Mouse (Mus musculus) hematopoietic stem cell, adult 5-6 weeks (primary cell): ENCODE results near the gene Sec22b. TPM values are rescaled to one million over a fixed set of nuclear protein-coding genes. Genes with fewer than 3 reads are reported as not detected.

Experiments
- ATAC-seq, 2 experiments: fragments of 125-278 bp in 1 of 2; replicated peaks in 1 of 2; 2 replicates each; pipeline ENCODE4 v1.8.0; 2016 to 2017; ENCODE audit warnings: inconsistent platforms in 2 of 2, mild to moderate bottlenecking in 2 of 2, moderate number of reproducible peaks in 2 of 2, low read depth in 1 of 2, moderate TSS enrichment in 1 of 2; ENCODE audit not compliant: low FRiP score in 2 of 2, poor library complexity in 2 of 2, severe bottlenecking in 2 of 2, insufficient read depth in 1 of 2, low TSS enrichment in 1 of 2
- total RNA-seq: library from RNA; stranded (forward); fragments of 172-1452, 232-1000 nt; gene quantifications from 2 replicates; pipeline ENCODE4 v1.2.3, GENCODE M21; 2017

The Sec22b gene
- total RNA-seq: 44.5 and 57.4 TPM in 2 replicates

GRCm38 (mm10) chr3:97900516-97901490 lies at the start of gene Sec22b:
Gene Sec22b (plus strand): TSS chr3:97901190.
- ATAC-seq: peak; percentile 95 to 99

- ATAC-seq: no peak
Measured at GRCm38 (mm10) chr3:97851803-97852202, 49.2 kb upstream of the Sec22b start.

GRCm38 (mm10) chr3:97854575-97855384 lies 46.2 kb upstream of the Sec22b start:
- ATAC-seq: no peak

GRCm38 (mm10) chr3:97859400-97859799 lies 41.6 kb upstream of the Sec22b start:
- no peak for ATAC-seq

GRCm38 (mm10) chr3:97860820-97861451 lies 40.1 kb upstream of the Sec22b start:
- ATAC-seq: no peak

- ATAC-seq: no peak
Measured at GRCm38 (mm10) chr3:97866696-97867095, 34.3 kb upstream of the Sec22b start.

GRCm38 (mm10) chr3:97867221-97868023 lies 33.6 kb upstream of the Sec22b start:
- ATAC-seq: peak; percentile 25 to 39; a peak in 3 of 4 replicates

- peak; percentile 82 to 96 for ATAC-seq
Measured at GRCm38 (mm10) chr3:97868024-97868689, 32.8 kb upstream of the Sec22b start.

- ATAC-seq: no peak
Measured at GRCm38 (mm10) chr3:97868733-97869132, 32.3 kb upstream of the Sec22b start.

- no peak for ATAC-seq
Measured at GRCm38 (mm10) chr3:97869730-97870129, 31.3 kb upstream of the Sec22b start.

GRCm38 (mm10) chr3:97874777-97875176 lies 26.2 kb upstream of the Sec22b start:
- no peak for ATAC-seq

GRCm38 (mm10) chr3:97876259-97876658 lies 24.7 kb upstream of the Sec22b start:
- no peak for ATAC-seq

- peak in 1 of 2 experiments; percentile 68; a peak in 2 of 4 replicates for ATAC-seq
Measured at GRCm38 (mm10) chr3:97879222-97879621, 21.8 kb upstream of the Sec22b start.

GRCm38 (mm10) chr3:97881576-97881975 lies 19.4 kb upstream of the Sec22b start:
- no peak for ATAC-seq

- no peak for ATAC-seq
Measured at GRCm38 (mm10) chr3:97887785-97888167, 13.2 kb upstream of the Sec22b start.

- ATAC-seq: peak; percentile 42; a peak in 2 of 4 replicates
Measured at GRCm38 (mm10) chr3:97888168-97888901, 12.7 kb upstream of the Sec22b start, which contains the start of gene Pde4dip. Gene Pde4dip (minus strand): TSS chr3:97888707.
